Mouse (Mus musculus) spleen, adult 2 months (tissue): ENCODE data around the gene Mpig6b. TPM values are rescaled to one million over a fixed set of nuclear protein-coding genes. Genes with fewer than 3 reads are reported as not detected.

ENCODE experiments used
- DNase-seq, 2 experiments: peaks; one replicate each; pipeline versions ENCODE4 v3.0.0 to v3.0.0-alpha.2; 2012 to 2021; ENCODE audit warnings: low spot score in 2 of 2, low read depth in 1 of 2
- H3K27ac ChIP-seq: fragments of 200-500 bp; 2 replicates; pipeline ENCODE4 v1.5.1; 2012; ENCODE audit warnings: low read length, inconsistent platforms; ENCODE audit not compliant: insufficient read depth
- H3K27me3 ChIP-seq: fragments of 200-500 bp; 2 replicates; pipeline ENCODE4 v1.6.1; 2012; ENCODE audit warnings: mild to moderate bottlenecking, moderate library complexity, low read length, inconsistent platforms; ENCODE audit not compliant: control insufficient read depth, insufficient read depth
- H3K36me3 ChIP-seq: fragments of 200-500 bp; 2 replicates; pipeline ENCODE4 v1.6.1; 2012; ENCODE audit warnings: mild to moderate bottlenecking, low read length, inconsistent platforms; ENCODE audit not compliant: control insufficient read depth, insufficient read depth
- H3K4me1 ChIP-seq: fragments of 200-500 bp; 2 replicates; pipeline ENCODE4 v1.6.1; 2011; ENCODE audit warnings: inconsistent platforms; ENCODE audit not compliant: control insufficient read depth, insufficient read depth, insufficient read length
- H3K4me3 ChIP-seq: fragments of 200-500 bp; 2 replicates; pipeline ENCODE4 v1.5.1; 2011; ENCODE audit warnings: mild to moderate bottlenecking, inconsistent platforms; ENCODE audit not compliant: insufficient read depth, insufficient read length; ENCODE audit errors: extremely low read depth
- CTCF ChIP-seq: fragments of 200-500 bp; IDR thresholded peaks from 2 replicates; pipeline ENCODE4 v1.5.1; 2011; ENCODE audit warnings: mild to moderate bottlenecking, inconsistent platforms; ENCODE audit not compliant: insufficient read depth, insufficient read length, insufficient replicate concordance; ENCODE audit errors: extremely low read depth
- POLR2A ChIP-seq: fragments of 200-500 bp; IDR thresholded peaks from 2 replicates; pipeline ENCODE4 v1.6.1; 2011; ENCODE audit warnings: low read depth, low read length, inconsistent platforms
- WGBS: fragments of 180-500 bp; shearing (Covaris S2); methylation state at CpG from one replicate; pipeline ENCODE4 v1.1.7; 2018; 5-methylcytosine and 5-hydroxymethylcytosine counted together
- polyA plus RNA-seq: library from polyadenylated mRNA; depleted of rRNA; stranded (reverse); fragments of >200 nt; gene quantifications from 2 replicates; pipeline ENCODE4 v1.2.3, GENCODE M21; 2012

Mpig6b gene
- polyA plus RNA-seq, 1 experiment: 4.8 TPM

- Histone ChIP-seq H3K36me3 (peaks cover 15% of the 10 kb centered on the region), H3K4me3 (0 out of 2 replicates have a peak overlapping the region, but pooled peaks have one; percentile 58)
- 60% methylated on average over 14 of the region's 14 CpGs for WGBS
Observed at GRCm38 (mm10) chr17:35060071-35060470, 5.9 kb downstream of the Mpig6b start.

GRCm38 (mm10) chr17:35058911-35059892 is 6.8 kb downstream of the Mpig6b start, which contains the start of gene Ddah2:
Gene Ddah2, plus strand, starts transcription at chr17:35059035.
- H3K36me3 ChIP-seq: peaks cover 19% of the 10 kb centered on the region
- H3K4me3 ChIP-seq: peak within 1 kb of the TSS; percentile 58
- DNase-seq: peak; percentile 49 to 83
- no peak for TF ChIP-seq POLR2A
- TF ChIP-seq CTCF: peak; percentile 92
- no peaks in the 10 kb centered on the region for H3K27me3 ChIP-seq
- peaks cover 7% of the 10 kb centered on the region; the same call in 1 of the 2 replicates for H3K4me1 ChIP-seq
- WGBS: 1% methylated on average over 57 of the region's 57 CpGs
- H3K27ac ChIP-seq: peak within 1 kb of the TSS; percentile 38

More at GRCm38 (mm10) chr17:35060071-35060470, 5.9 kb downstream of the Mpig6b start:
- H3K27ac ChIP-seq: no peak overlapping the region
- DNase-seq: no peak
- no peaks in the 10 kb centered on the region for H3K27me3 ChIP-seq
- no peak for TF ChIP-seq CTCF
- no peak for TF ChIP-seq POLR2A
- H3K4me1 ChIP-seq: peaks cover 11% of the 10 kb centered on the region

DNA sequence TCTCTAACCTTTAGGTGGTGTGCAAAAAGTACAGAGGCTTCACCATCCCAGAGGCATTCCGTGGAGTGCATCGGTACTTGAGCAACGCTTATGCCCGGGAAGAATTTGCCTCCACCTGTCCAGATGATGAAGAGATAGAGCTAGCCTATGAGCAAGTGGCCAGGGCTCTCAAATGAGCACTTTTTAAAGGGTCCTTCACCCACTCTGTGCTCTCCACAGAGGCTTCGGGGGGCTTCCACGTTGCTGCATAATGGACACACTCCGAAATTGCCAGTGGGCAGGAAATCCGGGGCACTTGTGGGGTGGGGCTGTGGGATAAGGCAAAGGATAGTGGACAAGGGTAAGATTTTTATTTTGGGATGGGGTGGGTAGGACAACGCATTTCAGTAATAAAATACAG is 7.7 kb downstream of the Mpig6b start:
- H3K27ac ChIP-seq: no peak overlapping the region
- H3K4me3 ChIP-seq: no peak overlapping the region
- H3K4me1 ChIP-seq: peaks cover 7% of the 10 kb centered on the region; the same call in 1 of the 2 replicates
- TF ChIP-seq CTCF: no peak
- no peak for TF ChIP-seq POLR2A
- WGBS: 81% methylated on average over 9 of the region's 9 CpGs
- H3K36me3 ChIP-seq: peaks cover 26% of the 10 kb centered on the region
- no peaks in the 10 kb centered on the region for H3K27me3 ChIP-seq
- DNase-seq: no peak

- DNase-seq: no peak
- H3K4me1 ChIP-seq: peaks cover 13% of the 10 kb centered on the region; the same call in 1 of the 2 replicates
- H3K27ac ChIP-seq: no peak overlapping the region
- peaks cover 34% of the 10 kb centered on the region for H3K36me3 ChIP-seq
- no peaks in the 10 kb centered on the region for H3K27me3 ChIP-seq
- H3K4me3 ChIP-seq: no peak overlapping the region
- no peak for TF ChIP-seq CTCF
- TF ChIP-seq POLR2A: no peak
- 69% methylated on average over 3 of the region's 3 CpGs for WGBS
Observed at GRCm38 (mm10) chr17:35057090-35057489, 8.9 kb downstream of the Mpig6b start.

- H3K4me3 ChIP-seq: no peak overlapping the region
- peak overlapping the region; percentile 38; the same call in 1 of the 2 replicates for H3K27ac ChIP-seq
- no peak for TF ChIP-seq POLR2A
- no peak for TF ChIP-seq CTCF
- H3K36me3 ChIP-seq: peaks cover 34% of the 10 kb centered on the region
- no peak for DNase-seq
- H3K4me1 ChIP-seq: peaks cover 15% of the 10 kb centered on the region
- 89% methylated on average over 7 of the region's 7 CpGs for WGBS
- H3K27me3 ChIP-seq: no peaks in the 10 kb centered on the region
Observed at GRCm38 (mm10) chr17:35055691-35056495, 10.1 kb downstream of the Mpig6b start.

- Histone ChIP-seq H3K27me3 (no peaks in the 10 kb centered on the region), H3K27ac (peak overlapping the region; percentile 98), H3K36me3 (peaks cover 31% of the 10 kb centered on the region), H3K4me1 (peaks cover 26% of the 10 kb centered on the region), H3K4me3 (peak overlapping the region; percentile 74)
- 81% methylated on average over 12 of the region's 12 CpGs for WGBS
- TF ChIP-seq POLR2A: no peak
- no peak for TF ChIP-seq CTCF
- no peak for DNase-seq
Observed at GRCm38 (mm10) chr17:35052271-35052798, 13.6 kb downstream of the Mpig6b start.
